ENCODE assay signal across 8 mouse cellular contexts in the genomic region with DNA sequence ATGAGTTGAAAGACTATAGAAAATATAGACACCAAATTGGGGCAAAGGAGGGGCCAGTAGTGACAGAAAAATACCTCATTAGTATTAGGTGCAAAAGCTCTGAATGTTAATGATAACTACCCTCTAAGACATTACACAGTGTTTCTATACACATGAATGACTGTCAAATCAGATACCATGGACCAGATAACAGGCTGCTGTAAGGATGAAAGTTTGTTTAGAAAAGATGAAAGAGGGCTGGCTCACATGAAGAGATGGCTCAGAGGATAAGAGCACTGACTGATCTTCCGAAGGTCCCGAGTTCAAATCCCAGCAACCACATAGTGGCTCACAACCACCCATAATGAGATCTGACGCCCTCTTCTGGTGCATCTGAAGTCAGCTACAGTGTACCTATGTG. TPM values are rescaled to one million over a fixed set of nuclear protein-coding genes. Genes with fewer than 3 reads are reported as not detected.
DNase-seq lines count a peak whose midpoint lies in the region; ATAC-seq and TF ChIP-seq lines count a peak whose summit lies in the region.
"Not testable (repeated sequence)": the region's sequence is repeated elsewhere in the genome, so short reads cannot be mapped to it uniquely, and the experiment has no call there.

No protein-coding gene starts in this region.

- WGBS in heart, embryonic 13.5 days: 87% methylated on average over 3 of the region's 3 CpGs
- 60% methylated on average over 3 of the region's 3 CpGs for WGBS in liver, embryonic 12.5 days (ENCODE audit: insufficient replicate concordance)
- WGBS in liver, embryonic 14.5 days (ENCODE audit: insufficient replicate concordance): 68% methylated on average over 3 of the region's 3 CpGs
- WGBS in liver, postnatal 0 days (ENCODE audit: insufficient replicate concordance): 71% methylated on average over 3 of the region's 3 CpGs
- 92% methylated on average over 3 of the region's 3 CpGs for WGBS in macrophage (ENCODE audit: missing documents)

- DNase-seq in CD4-positive helper T cell, adult 2 months (ENCODE audit: low read depth, low spot score): peak; percentile 38
- DNase-seq in MEL (ENCODE audit: low read depth, low spot score); layer of hippocampus, adult 2 months (ENCODE audit: low spot score in 2 of 2); liver, embryonic 14.5 days (ENCODE audit: low read depth in 3 of 3, low spot score in 3 of 3); liver, postnatal 0 days: not testable (repeated sequence)

- not testable (repeated sequence) for H3K9me3 ChIP-seq in MEL (replicated peaks; ENCODE audit: insufficient read depth, low read length); heart, embryonic 13.5 days; liver, embryonic 12.5 days (replicated peaks); liver, embryonic 14.5 days (ENCODE audit: control insufficient read depth, low read length); liver, postnatal 0 days (ENCODE audit: low read length)

- H3K9ac ChIP-seq in MEL (ENCODE audit: control insufficient read depth, low read depth, low read length, poor library complexity, severe bottlenecking); heart, embryonic 13.5 days; liver, embryonic 12.5 days; liver, embryonic 14.5 days (replicated peaks); liver, postnatal 0 days (replicated peaks): not testable (repeated sequence)

- H3K36me3 ChIP-seq in MEL (ENCODE audit: control insufficient read depth in 1 of 2, insufficient read depth in 2 of 2, low read length in 2 of 2): peaks cover 7 to 85% of the 10 kb centered on the region in 2 experiments
- H3K36me3 ChIP-seq in heart, embryonic 13.5 days: peaks cover 23% of the 10 kb centered on the region
- H3K36me3 ChIP-seq in liver, embryonic 12.5 days: peaks cover 36% of the 10 kb centered on the region
- H3K36me3 ChIP-seq in liver, embryonic 14.5 days (replicated peaks; ENCODE audit: control insufficient read depth, insufficient read depth, low read depth); macrophage (ENCODE audit: inconsistent target): not testable (repeated sequence)
- H3K36me3 ChIP-seq in liver, postnatal 0 days (replicated peaks; ENCODE audit: insufficient read depth, low read length): peaks cover 18% of the 10 kb centered on the region

- not testable (repeated sequence) for H3K79me2 ChIP-seq in MEL (ENCODE audit: control insufficient read depth, insufficient read depth, low read length, poor library complexity); macrophage (ENCODE audit: inconsistent target)

- not testable (repeated sequence) for H3K27me3 ChIP-seq in MEL (ENCODE audit: control insufficient read depth in 1 of 2, insufficient read depth in 2 of 2, low read length in 2 of 2); heart, embryonic 13.5 days (replicated peaks); liver, embryonic 12.5 days (replicated peaks); liver, embryonic 14.5 days (ENCODE audit: control insufficient read depth, insufficient read depth, low read length); liver, postnatal 0 days (ENCODE audit: insufficient read depth, low read length)

- H3K4me3 ChIP-seq in MEL (ENCODE audit: control insufficient read depth in 1 of 2, insufficient read depth in 1 of 2, low read depth in 2 of 2, low read length in 2 of 2); heart, embryonic 13.5 days; layer of hippocampus, adult 2 months; liver, embryonic 12.5 days; liver, embryonic 14.5 days (ENCODE audit: insufficient read depth in 1 of 2, low read depth in 2 of 2, low read length in 2 of 2); liver, postnatal 0 days (ENCODE audit: low read depth, low read length); macrophage (ENCODE audit: inconsistent target): not testable (repeated sequence)

- TF ChIP-seq POLR2A in MEL (IDR thresholded peaks at IDR 0.05; ENCODE audit: control insufficient read depth in 1 of 2, insufficient read depth in 1 of 2, low read depth in 1 of 2, low read length in 2 of 2, poor library complexity in 1 of 2): not testable (repeated sequence)

- TF ChIP-seq RAD21 in MEL (IDR thresholded peaks at IDR 0.05; ENCODE audit: low read depth, low read length): not testable (repeated sequence)

- not testable (repeated sequence) for H3K4me2 ChIP-seq in heart, embryonic 13.5 days; liver, embryonic 14.5 days (ENCODE audit: low read depth); liver, postnatal 0 days (ENCODE audit: low read depth, low read length)
- H3K4me2 ChIP-seq in liver, embryonic 12.5 days: peak overlapping the region; percentile 56; the same call in 1 of the 2 replicates

- not testable (repeated sequence) for ATAC-seq in heart, embryonic 13.5 days (ENCODE audit: extremely low read depth, insufficient number of reproducible peaks, low FRiP score, low TSS enrichment); liver, embryonic 12.5 days; liver, embryonic 14.5 days (ENCODE audit: insufficient read depth); liver, postnatal 0 days

- TF ChIP-seq CTCF in MEL (IDR thresholded peaks at IDR 0.05 in 2 of 3, conservative IDR thresholded peaks at IDR 0.05 in 1 of 3; ENCODE audit: control insufficient read depth in 1 of 3, insufficient read depth in 1 of 3, low read depth in 2 of 3, low read length in 3 of 3, poor library complexity in 1 of 3, severe bottlenecking in 1 of 3): 0 out of 6 replicates have a peak, but pooled peaks of 1 of the 3 experiments have one; percentile 10
- TF ChIP-seq CTCF in layer of hippocampus, adult 2 months (conservative IDR thresholded peaks at IDR 0.05): not testable (repeated sequence)
- TF ChIP-seq CTCF in liver, embryonic 14.5 days (IDR thresholded peaks at IDR 0.05; ENCODE audit: low read depth): peak; percentile 34
- TF ChIP-seq CTCF in liver, postnatal 0 days (IDR thresholded peaks at IDR 0.05; ENCODE audit: low read depth): peak; percentile 23; the same call in 1 of the 2 replicates

- peaks cover 42 to 77% of the 10 kb centered on the region in 2 experiments for H3K4me1 ChIP-seq in MEL (ENCODE audit: control insufficient read depth in 1 of 2, insufficient read depth in 2 of 2, low read length in 2 of 2)
- peaks cover 64% of the 10 kb centered on the region for H3K4me1 ChIP-seq in heart, embryonic 13.5 days
- H3K4me1 ChIP-seq in liver, embryonic 12.5 days: peaks cover 97% of the 10 kb centered on the region
- peaks cover 69 to 72% of the 10 kb centered on the region in 2 experiments for H3K4me1 ChIP-seq in liver, embryonic 14.5 days (replicated peaks; ENCODE audit: control insufficient read depth in 2 of 2, insufficient read depth in 2 of 2, low read length in 1 of 2)
- peaks cover 80% of the 10 kb centered on the region for H3K4me1 ChIP-seq in liver, postnatal 0 days (ENCODE audit: insufficient read depth)

- peak overlapping the region; percentile 90 for H3K27ac ChIP-seq in MEL (ENCODE audit: control insufficient read depth, low read depth, low read length)
- H3K27ac ChIP-seq in heart, embryonic 13.5 days (replicated peaks): peak overlapping the region; percentile 68
- peak overlapping the region; percentile 72; the same call in 1 of the 2 replicates for H3K27ac ChIP-seq in layer of hippocampus, adult 2 months
- H3K27ac ChIP-seq in liver, embryonic 12.5 days: peak overlapping the region; percentile 81; the same call in 1 of the 2 replicates
- not testable (repeated sequence) for H3K27ac ChIP-seq in liver, embryonic 14.5 days
- H3K27ac ChIP-seq in liver, postnatal 0 days (ENCODE audit: low read depth): peak overlapping the region; percentile 78; the same call in 1 of the 2 replicates
- H3K27ac ChIP-seq in macrophage: peak overlapping the region; percentile 85

- TF ChIP-seq EP300 in MEL (IDR thresholded peaks at IDR 0.05; ENCODE audit: low read depth in 1 of 2, low read length in 2 of 2): peak; percentile 29 to 38; a peak in 2 of 4 replicates
- not testable (repeated sequence) for TF ChIP-seq EP300 in liver, embryonic 14.5 days (IDR thresholded peaks at IDR 0.05; ENCODE audit: low read depth); liver, postnatal 0 days (IDR thresholded peaks at IDR 0.05; ENCODE audit: low read depth)

RNA-seq across cellular contexts. Expression of a gene that starts 30.0 kb away (rescaled TPM):
- 45.7 and 59.0 TPM in 2 replicates for total RNA-seq in MEL (2012; rRNA removed)
- polyA plus RNA-seq in MEL (2012; ENCODE audit: insufficient read depth in 1 of 2, insufficient read length in 2 of 2, low read depth in 1 of 2, low replicate concordance in 2 of 2, missing spikeins in 1 of 2): 10 to 100 TPM; 67.3 to 91.5 TPM
- polyA plus RNA-seq in heart, embryonic 13.5 days (2015; fragmentation: Nextera tagmentation; extraction: Ambion mirVana): 13.0 and 14.5 TPM in 2 replicates
- 1 to 10 TPM; 4.2 to 5.6 TPM for total RNA-seq in layer of hippocampus, adult 2 months (2021)
- 22.0 and 22.7 TPM in 2 replicates for polyA plus RNA-seq in liver, embryonic 12.5 days (2016; fragmentation: Nextera tagmentation; extraction: Ambion mirVana)
- 5.1 and 8.8 TPM in 2 replicates for polyA plus RNA-seq in liver, embryonic 14.5 days (2012; rRNA removed)
- polyA plus RNA-seq in liver, embryonic 14.5 days (2014; fragmentation: Nextera tagmentation; extraction: Ambion mirVana): 10.6 and 11.5 TPM in 2 replicates
- 9.6 and 10.3 TPM in 2 replicates for polyA plus RNA-seq in liver, postnatal 0 days (2015; fragmentation: Nextera tagmentation; extraction: Ambion mirVana)
- total RNA-seq in macrophage (2018; cell fraction: chromatin; rRNA removed): 10 to 100 TPM in 24 of 26 experiments, 1 to 10 TPM in 2; 9.6 to 52.6 (median 33.1) TPM
- total RNA-seq in macrophage (2018; cell fraction: cytosol; rRNA removed): 10 to 100 TPM in 21 of 26 experiments, 1 to 10 TPM in 5; 4.9 to 24.0 (median 13.2) TPM
- 10 to 100 TPM; 15.7 to 47.2 (median 25.4) TPM for total RNA-seq in macrophage (2018; cell fraction: nucleus; rRNA removed)
- 10.8 to 14.3 TPM (median 10.8 TPM) in 3 replicates for polyA plus RNA-seq in macrophage (2018)

RNA-seq across cellular contexts. Expression of a gene that starts 33.0 kb away (rescaled TPM):
- 73.3 and 77.5 TPM in 2 replicates for total RNA-seq in MEL (2012; rRNA removed)
- polyA plus RNA-seq in MEL (2012; ENCODE audit: insufficient read depth in 1 of 2, insufficient read length in 2 of 2, low read depth in 1 of 2, low replicate concordance in 2 of 2, missing spikeins in 1 of 2): 10 to 100 TPM in 1 of 2 experiments, not detected in 1; 88.3 TPM
- 85.4 and 105 TPM in 2 replicates for polyA plus RNA-seq in heart, embryonic 13.5 days (2015; fragmentation: Nextera tagmentation; extraction: Ambion mirVana)
- total RNA-seq in layer of hippocampus, adult 2 months (2021): 10 to 100 TPM; 64.4 to 65.3 TPM
- 72.6 and 77.5 TPM in 2 replicates for polyA plus RNA-seq in liver, embryonic 12.5 days (2016; fragmentation: Nextera tagmentation; extraction: Ambion mirVana)
- 31.3 and 35.2 TPM in 2 replicates for polyA plus RNA-seq in liver, embryonic 14.5 days (2012; rRNA removed)
- 54.3 and 60.1 TPM in 2 replicates for polyA plus RNA-seq in liver, embryonic 14.5 days (2014; fragmentation: Nextera tagmentation; extraction: Ambion mirVana)
- 44.3 and 46.5 TPM in 2 replicates for polyA plus RNA-seq in liver, postnatal 0 days (2015; fragmentation: Nextera tagmentation; extraction: Ambion mirVana)
- 100 to 1,000 TPM in 25 of 26 experiments, 10 to 100 TPM in 1; 84.2 to 338 (median 182) TPM for total RNA-seq in macrophage (2018; cell fraction: chromatin; rRNA removed)
- 100 to 1,000 TPM in 25 of 26 experiments, 10 to 100 TPM in 1; 98.0 to 162 (median 137) TPM for total RNA-seq in macrophage (2018; cell fraction: cytosol; rRNA removed)
- total RNA-seq in macrophage (2018; cell fraction: nucleus; rRNA removed): 100 to 1,000 TPM in 23 of 26 experiments, 10 to 100 TPM in 3; 92.8 to 273 (median 149) TPM
- polyA plus RNA-seq in macrophage (2018): 132 to 168 TPM (median 156 TPM) in 3 replicates
